Mouse (Mus musculus) left cerebral cortex, postnatal 14 days (tissue): ENCODE results near the gene Naaa. TPM values are rescaled to one million over a fixed set of nuclear protein-coding genes. Genes with fewer than 3 reads are reported as not detected.

Experiments
- DNase-seq, 2 experiments: peaks; one replicate each; pipeline ENCODE4 v3.0.0; 2021 to 2022; ENCODE audit warnings: low spot score in 2 of 2, mixed read lengths in 1 of 2
- intact Hi-C: fragments of 180-260 bp; cut with DNase I; formaldehyde crosslinking; loops from one replicate; pipeline ENCODE4 v1.15.1; 2025
- long read RNA-seq, 2 experiments: library from polyadenylated mRNA; stranded (forward); transcript quantifications; one replicate each; pipeline ENCODE4 v2.0.0; 2021
- total RNA-seq, 2 experiments: library from RNA; stranded (reverse); gene quantifications; 2 replicates each; pipeline ENCODE4 v1.2.3; 2021

The Naaa gene
- 10 to 100 TPM; 26.6 to 30.7 TPM for total RNA-seq
- long read RNA-seq, experiment 1, transcript Naaa-201 (11 exons, 2,414 nt): major isoform, 22 of 27 reads
- long read RNA-seq, experiment 1, partial matches to known transcripts: 3 of 27 reads
- long read RNA-seq, experiment 1, other reads (novel, unspliced or antisense): 0 of 27 reads
- long read RNA-seq, experiment 2, transcript Naaa-201 (11 exons, 2,414 nt): major isoform, 18 of 18 reads
- long read RNA-seq, experiment 2, partial matches to known transcripts: 0 of 18 reads
- long read RNA-seq, experiment 2, other reads (novel, unspliced or antisense): 0 of 18 reads

DNA sequence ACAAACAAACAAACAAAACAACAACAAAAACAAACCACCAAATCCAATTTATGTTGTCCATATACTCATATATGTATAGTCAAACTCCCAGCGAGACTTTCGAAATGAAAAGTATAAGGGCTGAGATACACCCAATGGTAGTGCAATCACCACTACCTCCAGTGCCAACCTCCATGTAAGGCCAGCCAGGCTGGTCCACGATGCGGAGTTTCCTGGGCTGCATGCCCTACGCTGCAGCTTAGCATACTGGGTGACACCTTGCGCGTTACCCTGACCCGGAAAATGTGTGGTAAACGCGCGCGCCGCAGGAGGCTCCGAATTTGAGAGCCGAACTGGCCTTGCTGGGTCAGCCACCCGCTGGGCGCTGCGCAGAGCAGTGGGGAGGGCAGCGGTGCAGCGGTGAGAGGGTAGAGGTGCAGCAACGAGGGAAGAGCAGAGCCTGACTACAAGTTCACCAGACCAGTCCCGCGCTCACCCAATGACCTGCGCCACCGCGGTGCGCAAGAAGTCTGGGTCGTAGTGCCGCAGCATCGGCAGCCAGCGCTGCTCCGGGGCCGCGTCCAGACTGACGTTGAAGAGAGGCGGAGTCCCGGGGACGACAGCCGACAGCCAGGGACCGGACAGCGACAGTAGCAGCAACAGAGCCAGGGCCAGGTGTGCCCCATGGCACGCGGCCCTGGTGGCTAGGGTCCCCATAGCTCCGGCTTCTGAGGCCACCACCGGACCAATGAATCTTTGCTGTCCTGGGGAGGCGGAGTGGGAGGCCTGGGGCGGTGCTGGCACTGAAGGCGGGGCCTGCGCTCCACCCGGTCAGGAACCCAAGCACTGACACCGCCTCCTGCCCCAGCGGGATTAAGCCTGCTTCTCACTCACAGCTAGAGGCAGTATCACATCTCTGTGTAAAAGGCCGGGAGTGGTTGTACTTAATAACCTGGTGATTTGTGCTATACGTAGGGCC is at the start of gene Naaa:
TSS of gene Naaa (minus strand) at position 734 of the 958 bp plus-strand sequence.
- peak; percentile 68 to 73 for DNase-seq
- intact Hi-C loops: no loop called here

DNA sequence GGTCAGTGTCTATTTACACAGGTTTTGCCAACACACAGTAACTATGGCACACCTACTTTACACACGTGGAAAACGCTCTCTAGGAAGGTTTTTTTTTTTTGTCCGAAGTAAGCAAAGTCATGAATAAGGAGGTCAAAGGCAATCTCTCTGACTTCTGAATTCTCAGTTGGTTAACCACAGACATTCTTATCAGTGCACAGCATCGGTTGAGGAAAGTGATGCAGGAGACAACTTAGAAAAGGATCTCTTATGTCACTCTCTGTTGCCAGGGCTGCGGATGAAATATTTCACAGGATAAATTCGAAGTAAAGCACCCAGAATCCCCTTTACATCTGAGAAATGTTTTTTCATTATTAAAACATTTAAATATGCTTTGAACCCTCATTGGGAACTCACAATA is 49.4 kb upstream of the Naaa start:
- DNase-seq: no peak
- intact Hi-C loops: no loop called here

DNA sequence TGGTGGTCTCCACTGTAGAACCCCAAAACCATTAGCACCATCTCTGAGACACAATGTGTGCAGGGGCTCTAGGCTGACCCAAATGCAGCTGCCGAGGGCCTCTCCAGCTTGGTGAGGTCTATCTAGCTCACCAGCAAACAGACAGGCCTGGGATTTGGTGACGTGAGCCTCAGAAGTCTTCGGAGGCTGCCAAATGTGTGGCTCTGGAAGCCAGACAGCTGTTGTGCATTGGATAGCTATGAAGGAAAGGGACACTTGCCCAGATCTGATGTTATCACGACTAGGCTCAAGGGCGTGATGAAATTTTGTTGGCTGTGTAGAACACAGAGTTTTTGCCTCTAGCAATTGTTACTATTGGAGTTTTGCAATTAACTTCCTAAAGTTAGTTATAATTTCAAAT is 45.3 kb upstream of the Naaa start:
- intact Hi-C loops: no loop called here
- DNase-seq: no peak

DNA sequence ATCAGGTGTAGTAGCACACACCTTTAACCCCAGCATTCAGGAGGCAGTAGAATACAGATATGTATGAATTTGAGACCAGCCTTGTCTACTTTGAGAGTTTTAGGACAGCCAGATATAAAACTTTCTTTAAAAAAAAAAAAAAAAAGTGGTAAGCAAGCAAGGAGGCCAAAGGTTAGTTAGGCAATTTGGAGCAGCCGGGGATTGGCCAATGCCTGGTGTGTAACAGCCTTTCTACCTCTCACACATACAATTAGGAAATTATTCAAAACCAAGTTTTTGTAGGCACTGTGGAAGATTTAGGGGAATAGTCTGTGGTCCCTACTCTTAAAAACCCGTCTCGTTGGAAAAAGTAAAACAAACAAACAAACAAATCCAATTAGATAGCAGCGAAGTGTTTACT is 44.6 kb upstream of the Naaa start:
- no peak for DNase-seq
- intact Hi-C loops: no loop called here

DNA sequence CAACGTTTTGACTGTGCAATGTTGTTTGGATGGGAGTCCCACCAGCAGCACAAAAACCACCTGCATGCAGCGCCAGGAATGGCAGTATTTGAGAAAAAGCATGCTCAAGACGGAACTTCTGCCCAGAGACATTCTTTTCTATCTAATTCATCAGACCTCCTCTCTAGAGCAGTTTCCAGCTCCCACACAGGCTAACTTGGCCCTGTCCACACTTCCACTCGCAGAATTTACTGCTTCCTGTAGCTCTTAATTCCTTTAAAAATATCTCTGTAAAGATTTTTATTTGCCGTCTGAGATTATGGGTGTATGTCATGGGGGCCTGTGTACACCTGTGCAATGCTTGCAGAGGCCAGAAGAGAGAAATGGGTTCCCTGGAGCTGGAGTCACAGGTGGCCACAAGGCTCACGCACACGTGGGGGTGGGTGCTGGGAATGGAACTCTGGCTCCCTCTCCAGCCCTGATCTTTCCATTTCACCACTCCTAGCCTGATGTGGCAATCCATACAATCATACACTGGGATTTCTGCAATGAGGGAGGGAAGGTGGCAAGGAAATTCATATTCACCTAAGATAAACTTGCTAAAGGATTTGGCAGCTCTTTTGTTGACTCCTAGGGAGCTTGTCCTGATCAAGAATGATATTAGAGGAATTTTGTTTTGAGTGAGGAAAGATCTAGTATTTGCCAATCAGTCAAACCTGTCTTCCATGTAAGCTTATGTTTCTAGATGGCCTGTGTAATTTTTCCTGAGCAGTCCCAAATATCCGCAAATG is 43.8 kb upstream of the Naaa start:
- no peak for DNase-seq
- intact Hi-C loops: no loop called here

DNA sequence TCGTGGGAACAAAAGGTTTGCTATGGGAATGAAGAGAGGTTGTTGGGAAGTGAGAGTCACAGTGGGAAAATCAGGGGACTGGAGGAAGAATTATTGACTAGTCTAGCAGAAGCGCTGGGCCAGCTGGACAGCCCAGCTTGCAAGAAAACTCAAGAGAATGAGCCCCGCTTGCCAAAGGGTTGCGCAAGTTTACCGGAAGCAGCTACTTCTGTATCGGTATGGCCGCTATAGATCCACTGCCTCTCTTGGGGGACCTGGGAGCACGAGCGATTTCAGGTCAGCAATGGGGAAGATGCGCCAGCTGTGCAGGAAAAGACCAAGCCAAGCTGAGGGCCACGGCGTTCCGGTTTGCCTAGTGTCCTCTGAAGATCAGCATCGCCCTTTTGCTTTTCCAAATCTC is 40.6 kb upstream of the Naaa start:
- no peak for DNase-seq
- intact Hi-C loops: no loop called here

DNA sequence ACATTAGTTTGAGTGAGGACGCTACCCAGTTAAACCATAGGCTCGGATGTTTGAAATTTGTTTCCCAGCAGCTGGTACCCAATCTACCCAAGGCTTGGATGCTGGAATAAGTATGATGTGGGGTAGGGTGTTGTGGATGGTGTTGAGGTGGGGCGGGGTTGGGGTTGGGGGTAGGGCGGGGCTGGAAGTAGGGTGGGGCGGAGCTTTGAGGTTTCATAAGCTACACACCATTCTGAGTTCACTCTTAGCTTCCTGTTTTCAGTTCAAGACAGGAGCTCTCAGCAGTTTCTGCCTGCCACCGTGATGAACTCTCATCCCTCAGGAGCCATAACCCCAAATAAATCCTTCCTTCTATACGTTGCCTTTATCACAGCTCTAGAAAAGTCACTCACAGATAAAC is 40.1 kb upstream of the Naaa start:
- intact Hi-C loops: no loop called here
- no peak for DNase-seq

DNA sequence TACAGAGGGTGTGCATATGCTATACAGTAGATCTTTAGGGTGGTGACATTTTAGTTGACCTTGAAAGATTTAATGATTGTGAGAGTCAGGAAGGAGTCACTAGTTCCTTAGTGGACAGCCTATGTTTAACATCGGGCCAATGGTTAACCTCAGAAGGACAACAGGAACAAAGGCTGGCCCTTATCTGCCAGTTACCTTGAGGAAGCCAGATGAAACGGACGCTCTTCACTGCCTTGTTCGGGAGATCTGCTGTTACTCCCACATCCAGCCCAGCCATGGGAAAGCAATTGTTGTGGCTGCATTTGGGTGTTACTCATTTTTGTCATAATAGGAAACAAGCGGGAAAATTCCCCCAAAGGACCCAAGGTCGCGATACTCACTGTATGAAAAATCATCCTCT is 35.8 kb upstream of the Naaa start:
- intact Hi-C loops: no loop called here
- no peak for DNase-seq

DNA sequence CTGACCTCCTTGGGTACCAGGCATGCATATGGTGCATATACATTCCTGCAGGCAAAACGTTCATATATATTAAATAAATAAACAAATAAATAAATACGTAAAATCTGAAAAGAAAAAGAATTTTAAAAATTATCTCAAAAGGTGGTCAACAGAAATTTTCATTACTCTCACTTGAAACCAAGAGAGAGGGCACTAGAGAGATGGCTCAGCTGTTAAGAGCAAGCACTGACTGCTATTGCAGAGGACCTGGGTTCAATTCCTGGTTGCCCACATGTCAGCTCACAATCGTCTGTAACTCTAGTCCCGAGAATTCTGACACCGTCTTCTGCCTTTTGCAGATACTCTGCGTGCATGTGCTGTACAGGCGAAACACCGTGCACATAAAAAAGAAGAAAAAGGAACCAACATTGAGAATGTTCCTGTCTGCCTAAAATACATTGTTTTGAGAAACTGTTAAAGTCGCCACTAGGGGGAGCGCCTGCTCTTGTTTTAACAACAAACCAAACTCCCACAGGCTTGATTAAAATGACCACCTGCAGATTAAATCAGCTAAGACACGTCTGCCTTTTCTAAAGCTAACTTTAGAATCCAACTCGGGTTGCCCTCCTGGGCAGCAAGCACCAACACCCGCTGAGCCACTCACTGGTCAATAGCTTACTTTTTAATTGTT is 34.2 kb upstream of the Naaa start:
- peak; percentile 95 to 96 for DNase-seq
- intact Hi-C loops: loop anchor here (1.0 kb wide), 1 partner anchor 69 kb away; no protein-coding TSS in a partner anchor

DNA sequence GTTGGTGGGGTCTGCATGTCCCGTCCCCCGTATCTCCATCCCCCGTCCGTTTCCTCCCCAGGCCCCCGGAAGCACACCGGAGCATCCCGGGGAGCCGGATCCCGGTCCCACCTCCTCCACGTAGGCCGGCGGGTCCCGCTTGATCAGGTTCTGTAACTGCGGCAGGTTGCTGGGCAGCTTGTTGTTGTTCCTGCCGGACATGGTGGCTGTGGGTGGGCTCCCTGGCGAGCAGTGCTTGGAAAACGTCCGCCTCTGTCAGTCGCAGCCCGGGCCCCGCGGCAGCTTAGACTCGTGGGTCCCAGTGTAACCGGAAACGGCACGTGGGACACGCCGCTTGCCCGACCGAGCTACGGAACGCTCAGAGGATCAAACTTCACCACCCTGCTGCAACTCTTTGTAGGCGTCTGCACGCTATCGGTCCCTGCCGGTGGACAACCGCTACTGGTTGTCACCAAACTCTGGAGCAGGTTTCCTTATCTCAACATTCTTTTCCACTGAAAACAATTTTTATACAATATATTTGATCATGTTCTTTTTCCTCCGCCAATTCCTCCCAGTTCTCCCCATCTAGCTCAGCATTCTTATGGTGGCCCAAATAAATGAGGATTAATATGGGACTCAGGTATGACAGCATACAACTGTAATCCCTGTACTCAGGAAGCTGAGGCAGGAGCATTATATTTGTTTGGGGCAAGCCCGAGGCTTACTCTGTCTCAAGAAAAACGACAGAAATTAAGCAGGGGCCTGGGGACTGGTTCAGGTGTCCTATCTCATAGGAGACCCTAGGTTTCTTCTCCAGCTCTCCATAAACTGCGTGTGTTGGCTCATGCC is 31.9 kb upstream of the Naaa start, which contains the start of gene Sdad1:
TSS of gene Sdad1 (minus strand) at position 799 of the 831 bp plus-strand sequence.
- intact Hi-C loops: no loop called here
- DNase-seq: peak; percentile 97

DNA sequence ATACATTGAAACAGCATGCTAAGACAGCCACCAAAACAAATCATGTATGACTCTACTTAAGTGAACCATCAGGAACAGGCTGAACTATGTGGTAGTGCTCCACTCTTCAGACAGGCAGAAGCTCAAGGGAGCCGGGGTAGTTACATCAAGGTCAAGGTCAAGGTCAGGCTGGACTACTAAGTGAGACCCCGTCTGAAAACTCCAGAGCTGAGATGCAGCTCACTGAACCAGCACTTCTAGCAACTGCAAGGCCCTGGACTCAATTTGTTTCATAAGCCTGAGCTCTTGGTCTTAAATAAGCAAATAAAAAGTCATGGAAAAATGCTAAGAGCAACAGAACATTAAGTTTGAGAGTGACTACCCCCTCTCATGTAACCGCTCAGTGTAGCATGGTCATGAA is 26.3 kb upstream of the Naaa start:
- DNase-seq: no peak
- intact Hi-C loops: no loop called here

DNA sequence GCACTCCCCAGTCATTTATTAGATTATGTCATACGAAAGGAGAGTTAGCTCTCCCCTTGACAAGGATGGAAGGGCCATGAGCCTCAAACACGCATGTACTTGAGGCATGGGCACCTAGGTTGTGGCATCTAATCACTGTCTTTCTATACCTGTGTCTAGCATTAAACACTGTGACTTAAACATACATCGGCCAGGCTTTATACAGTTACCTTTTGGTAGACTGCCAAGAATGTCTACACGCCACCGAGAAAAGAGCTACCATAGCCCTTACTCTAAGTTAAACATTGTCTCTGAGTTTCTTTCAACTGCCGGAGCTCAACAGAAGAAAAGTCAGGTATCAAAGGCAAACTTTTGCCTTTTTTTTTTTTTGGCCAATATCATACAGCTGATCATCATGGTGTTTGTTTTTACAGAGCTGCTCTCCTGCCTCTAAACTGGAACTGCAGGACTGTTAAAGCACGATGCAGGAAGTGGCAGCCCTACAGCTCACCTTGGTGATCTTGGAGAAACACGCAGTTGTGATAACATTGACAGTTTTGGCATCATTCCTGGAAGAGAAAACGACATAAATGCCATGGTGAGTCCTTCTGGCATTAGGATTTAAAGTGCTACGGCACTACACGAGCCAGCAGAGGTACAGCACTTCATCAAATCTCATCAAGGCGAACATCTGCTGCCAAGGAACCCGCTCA is 24.3 kb upstream of the Naaa start:
- no peak for DNase-seq
- intact Hi-C loops: no loop called here

DNA sequence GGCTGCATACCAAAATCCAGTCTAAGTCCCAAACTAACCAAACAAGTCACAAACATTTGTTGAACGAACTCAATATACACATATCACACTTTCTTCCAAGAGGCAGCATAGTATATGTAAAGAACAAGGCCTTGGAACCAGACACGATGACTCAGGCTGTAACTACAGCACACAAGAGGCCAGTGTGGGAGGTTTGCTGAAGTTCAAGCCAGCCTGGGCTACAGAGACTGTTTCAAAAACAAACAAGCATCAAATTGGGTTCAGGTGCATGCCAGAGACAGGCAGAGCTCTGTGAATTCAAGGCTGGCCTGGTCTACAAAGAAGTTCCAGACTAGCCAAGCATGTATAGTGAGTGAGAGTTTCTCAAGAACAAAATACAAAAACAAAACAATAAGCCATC is 16.6 kb upstream of the Naaa start:
- intact Hi-C loops: loop anchor here (10.0 kb wide), 1 partner anchor 100 kb away; no protein-coding TSS in a partner anchor
- DNase-seq: no peak

DNA sequence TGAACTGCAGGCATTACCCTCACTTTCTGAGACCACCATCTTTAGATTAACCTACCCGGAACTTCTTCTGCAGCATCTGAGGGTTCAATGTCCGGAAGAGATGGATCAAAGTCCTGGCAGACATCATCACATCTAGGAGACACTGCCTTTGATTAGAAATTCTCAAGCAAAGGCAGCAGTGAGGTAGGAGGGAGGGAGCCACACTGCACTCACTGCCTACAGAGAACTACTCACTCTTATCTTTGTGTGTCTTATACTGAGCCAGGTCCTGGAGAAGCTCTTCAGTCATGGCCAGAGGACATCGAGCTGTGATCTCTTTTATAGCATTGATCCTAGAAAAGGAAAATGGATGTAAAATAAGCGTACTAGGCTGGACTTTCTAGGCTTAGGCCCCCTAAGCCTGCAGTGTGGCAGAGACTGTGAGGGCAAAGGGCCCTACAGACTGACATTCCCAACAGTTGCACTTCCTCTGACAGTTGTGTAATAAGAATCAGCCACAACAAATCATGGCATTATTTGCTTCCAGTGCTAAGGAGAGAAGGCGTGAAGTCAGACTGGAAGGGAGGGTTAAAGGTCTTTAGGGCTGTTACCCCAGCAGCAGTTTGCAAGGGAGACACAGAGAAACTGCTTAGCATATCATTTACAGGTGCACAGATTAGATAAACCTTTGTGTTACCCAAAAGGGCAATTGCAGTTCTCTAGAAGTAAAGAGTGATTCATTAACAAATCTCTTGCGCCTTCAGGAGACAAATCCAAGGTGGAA is 13.9 kb upstream of the Naaa start:
- no peak for DNase-seq
- intact Hi-C loops: loop anchor here (10.0 kb wide), 1 partner anchor 97 kb away; no protein-coding TSS in a partner anchor

DNA sequence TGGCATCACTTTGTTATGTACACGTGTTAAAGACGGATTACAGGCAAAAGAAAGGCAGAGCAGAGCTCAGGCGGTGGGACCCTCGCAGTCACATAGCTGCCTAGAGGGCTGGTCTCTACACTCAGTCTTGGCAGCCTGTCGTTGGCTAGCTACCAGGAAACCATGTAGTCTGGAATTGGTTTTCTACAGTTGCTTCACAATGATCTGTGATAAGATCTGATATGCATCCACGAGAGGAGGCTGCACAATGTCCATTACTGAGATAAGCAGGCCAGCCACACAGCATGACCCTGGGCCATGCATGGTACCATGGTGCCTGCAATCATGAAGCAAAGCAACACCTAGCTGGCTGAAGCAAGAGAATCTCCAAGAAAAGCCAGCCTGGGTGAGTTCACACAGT is 9.9 kb upstream of the Naaa start:
- intact Hi-C loops: no loop called here

DNA sequence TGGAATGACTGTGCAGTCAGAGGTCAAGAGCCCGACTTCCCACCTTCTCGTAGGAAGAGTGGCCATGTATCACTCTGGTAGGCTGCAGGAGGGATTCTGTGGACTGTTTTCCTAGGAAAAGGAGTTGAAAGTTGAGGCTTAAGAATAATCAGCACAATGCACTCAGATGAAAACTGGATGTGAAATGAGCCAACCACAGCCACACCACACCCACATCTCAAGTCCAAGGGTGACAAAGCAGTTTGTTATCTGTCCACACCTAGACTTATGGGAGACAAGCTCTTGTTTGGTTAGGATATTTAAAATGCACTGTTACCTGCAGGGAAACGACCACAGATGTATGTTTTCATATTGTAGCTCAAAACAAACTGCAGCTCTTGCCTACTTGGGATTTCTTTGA is 5.1 kb upstream of the Naaa start:
- intact Hi-C loops: no loop called here
- DNase-seq: no peak

More for the DNA sequence above, 9.9 kb upstream of the Naaa start:
- DNase-seq: no peak

DNA sequence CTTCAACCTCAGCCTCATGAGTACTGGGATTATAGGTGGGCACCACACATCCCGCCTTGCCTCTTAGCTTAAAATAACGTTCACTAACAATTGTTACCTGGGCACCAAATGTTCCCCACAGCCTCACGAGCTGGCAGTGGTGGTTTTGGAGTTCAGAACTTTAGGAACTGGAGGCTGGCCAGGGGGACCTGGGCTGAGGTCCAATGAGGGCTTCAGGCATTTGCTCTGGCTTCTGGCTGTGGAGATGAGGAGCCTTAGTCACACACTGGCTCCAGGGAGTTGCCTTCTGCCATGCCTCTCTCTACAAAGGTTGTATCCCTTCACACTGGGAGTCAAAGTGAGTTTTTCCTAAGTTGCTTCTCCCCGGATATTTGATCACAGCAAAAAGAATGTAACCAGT is 4.6 kb upstream of the Naaa start:
- intact Hi-C loops: no loop called here
- no peak for DNase-seq
